Mouse (Mus musculus): ENCODE results near the gene Tcf7l2. TPM values are rescaled to one million over a fixed set of nuclear protein-coding genes. Genes with fewer than 3 reads are reported as not detected.
A peak's percentile ranks its signal among the peaks of the same experiment; 100 is the strongest.

The Tcf7l2 gene
- total and polyA plus RNA-seq, 2 experiments from 2014 or later = 3.0 to 38.6 TPM

- Histone ChIP-seq H3K27ac (ENCODE audit: low read depth) (no peak overlapping the region), H3K4me2 (ENCODE audit: low read depth, low read length) (no peak overlapping the region), H3K4me3 (ENCODE audit: low read depth, low read length) (no peak overlapping the region), H3K9me3 (replicated peaks; ENCODE audit: control insufficient read depth, low read length) (no peaks in the 10 kb centered on the region), H3K4me1 (ENCODE audit: control insufficient read depth, insufficient read depth) (peaks cover 22% of the 10 kb centered on the region), H3K27me3 (ENCODE audit: control insufficient read depth, insufficient read depth, low read length) (no peaks in the 10 kb centered on the region), H3K9ac (replicated peaks; ENCODE audit: low read depth, low read length) (no peak overlapping the region), H3K36me3 (replicated peaks; ENCODE audit: control insufficient read depth, insufficient read depth, low read length) (no peaks in the 10 kb centered on the region; the same call in 1 of the 2 replicates)
- 85% methylated on average over 4 of the region's 4 CpGs for WGBS
- DNase-seq (ENCODE audit: low spot score) (no peak), ATAC-seq (ENCODE audit: insufficient read depth, low read depth) (no peak)
- no peak for TF ChIP-seq CTCF (IDR thresholded peaks at IDR 0.05; ENCODE audit: low read depth)
- no peak for TF ChIP-seq EP300 (IDR thresholded peaks at IDR 0.05; ENCODE audit: low read depth)
Measured at GRCm38 (mm10) chr19:55800059-55800458, 58.4 kb downstream of the Tcf7l2 start.

- no peaks in the 10 kb centered on the region for H3K9me3 ChIP-seq (replicated peaks; ENCODE audit: control insufficient read depth, low read length)
- no peaks in the 10 kb centered on the region for H3K27me3 ChIP-seq (ENCODE audit: control insufficient read depth, insufficient read depth, low read length)
- H3K4me1 ChIP-seq (ENCODE audit: control insufficient read depth, insufficient read depth) = peaks cover 14% of the 10 kb centered on the region; the same call in 1 of the 2 replicates
- no peak for DNase-seq (ENCODE audit: low spot score)
- TF ChIP-seq EP300 (IDR thresholded peaks at IDR 0.05; ENCODE audit: low read depth) = no peak
- H3K9ac ChIP-seq (replicated peaks; ENCODE audit: low read depth, low read length) = no peak overlapping the region
- no peak overlapping the region for H3K27ac ChIP-seq (ENCODE audit: low read depth)
- WGBS = 78% methylated on average over 1 of the region's 1 CpGs
- no peak overlapping the region for H3K4me3 ChIP-seq (ENCODE audit: low read depth, low read length)
- H3K4me2 ChIP-seq (ENCODE audit: low read depth, low read length) = no peak overlapping the region
- ATAC-seq (ENCODE audit: insufficient read depth, low read depth) = no peak
- no peaks in the 10 kb centered on the region; the same call in 1 of the 2 replicates for H3K36me3 ChIP-seq (replicated peaks; ENCODE audit: control insufficient read depth, insufficient read depth, low read length)
Measured at GRCm38 (mm10) chr19:55803121-55803520, 61.5 kb downstream of the Tcf7l2 start.

DNA sequence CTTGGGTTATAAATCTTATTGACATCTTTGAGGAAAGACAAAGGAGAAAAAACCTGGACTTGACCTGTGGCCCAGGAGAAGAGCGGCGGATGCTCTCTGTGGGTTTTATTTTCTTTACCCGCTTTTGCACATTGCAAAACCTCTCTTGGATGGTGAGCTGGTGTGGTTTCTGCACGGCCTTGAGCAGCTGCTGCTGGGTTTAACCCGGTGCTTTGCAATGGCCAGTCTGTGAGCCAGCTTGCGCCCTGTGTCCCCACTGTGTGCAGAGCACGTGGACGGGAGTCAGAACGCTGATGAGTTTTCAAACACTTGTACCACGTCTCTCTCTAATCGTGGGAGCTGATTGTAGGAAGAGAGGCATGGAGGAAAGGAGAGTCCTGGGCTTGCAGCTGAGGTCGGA lies 62.2 kb downstream of the Tcf7l2 start:
- H3K4me2 ChIP-seq (ENCODE audit: low read depth, low read length) = no peak overlapping the region
- TF ChIP-seq EP300 (IDR thresholded peaks at IDR 0.05; ENCODE audit: low read depth) = no peak
- TF ChIP-seq CTCF (IDR thresholded peaks at IDR 0.05; ENCODE audit: low read depth) = no peak
- H3K9ac ChIP-seq (replicated peaks; ENCODE audit: low read depth, low read length) = no peak overlapping the region
- H3K9me3 ChIP-seq (replicated peaks; ENCODE audit: control insufficient read depth, low read length) = no peaks in the 10 kb centered on the region
- no peaks in the 10 kb centered on the region for H3K36me3 ChIP-seq (replicated peaks; ENCODE audit: control insufficient read depth, insufficient read depth, low read length)
- H3K4me3 ChIP-seq (ENCODE audit: low read depth, low read length) = no peak overlapping the region
- DNase-seq (ENCODE audit: low spot score) (no peak), ATAC-seq (ENCODE audit: insufficient read depth, low read depth) (no peak)
- H3K4me1 ChIP-seq (ENCODE audit: control insufficient read depth, insufficient read depth) = peaks cover 12% of the 10 kb centered on the region; the same call in 1 of the 2 replicates
- H3K27ac ChIP-seq (ENCODE audit: low read depth) = no peak overlapping the region
- 89% methylated on average over 12 of the region's 12 CpGs for WGBS
- no peaks in the 10 kb centered on the region for H3K27me3 ChIP-seq (ENCODE audit: control insufficient read depth, insufficient read depth, low read length)

DNA sequence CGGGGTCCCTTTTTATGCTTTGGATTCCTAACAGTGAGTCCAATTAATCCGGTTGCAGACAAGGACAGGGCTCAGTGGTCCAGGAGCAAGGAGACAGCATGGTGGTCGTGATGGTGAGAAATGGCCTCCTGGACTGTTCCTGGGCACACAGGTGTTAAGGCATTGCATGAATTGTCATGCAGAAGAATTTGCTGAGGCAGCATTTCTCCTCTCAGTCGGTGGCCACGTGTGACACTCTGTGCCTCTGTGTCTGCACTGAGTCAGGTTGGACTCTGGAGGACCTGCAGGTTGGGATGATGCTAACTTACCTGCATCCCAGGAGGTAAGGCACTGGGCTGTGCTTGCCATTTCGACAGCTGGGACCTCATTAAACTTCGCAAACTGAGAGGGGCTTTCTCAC lies 63.2 kb downstream of the Tcf7l2 start:
- Histone ChIP-seq H3K4me3 (ENCODE audit: low read depth, low read length) (no peak overlapping the region), H3K4me2 (ENCODE audit: low read depth, low read length) (no peak overlapping the region), H3K27me3 (ENCODE audit: control insufficient read depth, insufficient read depth, low read length) (no peaks in the 10 kb centered on the region), H3K9ac (replicated peaks; ENCODE audit: low read depth, low read length) (no peak overlapping the region), H3K9me3 (replicated peaks; ENCODE audit: control insufficient read depth, low read length) (no peaks in the 10 kb centered on the region), H3K36me3 (replicated peaks; ENCODE audit: control insufficient read depth, insufficient read depth, low read length) (no peaks in the 10 kb centered on the region), H3K4me1 (ENCODE audit: control insufficient read depth, insufficient read depth) (peaks cover 12% of the 10 kb centered on the region; the same call in 1 of the 2 replicates), H3K27ac (ENCODE audit: low read depth) (no peak overlapping the region)
- no peak for TF ChIP-seq CTCF (IDR thresholded peaks at IDR 0.05; ENCODE audit: low read depth)
- no peak for TF ChIP-seq EP300 (IDR thresholded peaks at IDR 0.05; ENCODE audit: low read depth)
- ATAC-seq (ENCODE audit: insufficient read depth, low read depth) (no peak), DNase-seq (ENCODE audit: low spot score) (no peak)
- WGBS = 92% methylated on average over 7 of the region's 7 CpGs

DNA sequence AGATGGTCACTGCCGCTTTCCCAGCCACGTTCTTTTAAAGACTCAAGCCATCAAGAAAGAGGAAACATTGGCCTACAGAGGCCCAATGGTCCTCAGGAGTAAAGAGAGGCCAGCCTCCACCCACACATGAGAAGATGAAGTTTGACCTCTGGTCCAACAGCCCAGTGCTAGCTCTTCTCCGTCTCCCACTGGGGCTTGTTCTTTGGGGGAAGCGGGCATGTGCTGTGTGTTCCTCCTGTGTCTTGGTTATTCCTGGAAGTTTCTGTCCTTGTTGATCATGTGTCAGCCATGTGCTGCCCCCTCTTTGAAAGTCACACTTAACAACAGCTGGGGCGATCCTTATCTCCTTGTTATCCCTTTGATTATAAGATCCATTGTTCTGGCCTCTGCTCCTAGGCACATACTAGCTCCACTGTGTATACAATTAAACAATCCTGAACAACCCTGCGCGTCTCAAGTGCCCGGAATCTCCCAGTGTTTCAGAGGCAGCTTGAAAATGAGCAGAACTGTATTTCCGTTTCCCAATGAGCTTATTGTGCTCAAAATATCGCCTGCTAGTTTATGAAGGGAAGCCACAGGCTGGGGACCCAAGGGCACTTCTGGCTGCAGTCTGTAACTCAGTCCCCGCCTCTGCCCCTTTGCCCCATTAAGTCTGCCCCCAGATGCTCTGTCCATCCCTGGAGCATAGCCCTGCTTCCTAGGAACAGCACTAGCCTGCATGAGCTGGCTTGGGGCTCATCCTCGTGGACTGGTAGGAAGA lies 65.0 kb downstream of the Tcf7l2 start:
- ATAC-seq (ENCODE audit: insufficient read depth, low read depth) = peak; percentile 56
- H3K9me3 ChIP-seq (replicated peaks; ENCODE audit: control insufficient read depth, low read length) = no peaks in the 10 kb centered on the region
- peak overlapping the region; percentile 18; the same call in 1 of the 2 replicates for H3K4me2 ChIP-seq (ENCODE audit: low read depth, low read length)
- WGBS = 48% methylated on average over 12 of the region's 12 CpGs
- no peak for TF ChIP-seq EP300 (IDR thresholded peaks at IDR 0.05; ENCODE audit: low read depth)
- TF ChIP-seq CTCF (IDR thresholded peaks at IDR 0.05; ENCODE audit: low read depth) = no peak
- no peaks in the 10 kb centered on the region for H3K36me3 ChIP-seq (replicated peaks; ENCODE audit: control insufficient read depth, insufficient read depth, low read length)
- H3K27ac ChIP-seq (ENCODE audit: low read depth) = peak overlapping the region; percentile 55
- no peak overlapping the region for H3K4me3 ChIP-seq (ENCODE audit: low read depth, low read length)
- no peak for DNase-seq (ENCODE audit: low spot score)
- no peaks in the 10 kb centered on the region for H3K27me3 ChIP-seq (ENCODE audit: control insufficient read depth, insufficient read depth, low read length)
- H3K9ac ChIP-seq (replicated peaks; ENCODE audit: low read depth, low read length) = no peak overlapping the region; the same call in 1 of the 2 replicates
- H3K4me1 ChIP-seq (ENCODE audit: control insufficient read depth, insufficient read depth) = peaks cover 12% of the 10 kb centered on the region; the same call in 1 of the 2 replicates

Measured in heart, postnatal 0 days (tissue).